Mouse (Mus musculus): Measurements from ENCODE around the gene Acot13.
"Not testable (repeated sequence)": the region's sequence is repeated elsewhere in the genome, so short reads cannot be mapped to it uniquely, and the experiment has no call there.

Gene Acot13

DNA sequence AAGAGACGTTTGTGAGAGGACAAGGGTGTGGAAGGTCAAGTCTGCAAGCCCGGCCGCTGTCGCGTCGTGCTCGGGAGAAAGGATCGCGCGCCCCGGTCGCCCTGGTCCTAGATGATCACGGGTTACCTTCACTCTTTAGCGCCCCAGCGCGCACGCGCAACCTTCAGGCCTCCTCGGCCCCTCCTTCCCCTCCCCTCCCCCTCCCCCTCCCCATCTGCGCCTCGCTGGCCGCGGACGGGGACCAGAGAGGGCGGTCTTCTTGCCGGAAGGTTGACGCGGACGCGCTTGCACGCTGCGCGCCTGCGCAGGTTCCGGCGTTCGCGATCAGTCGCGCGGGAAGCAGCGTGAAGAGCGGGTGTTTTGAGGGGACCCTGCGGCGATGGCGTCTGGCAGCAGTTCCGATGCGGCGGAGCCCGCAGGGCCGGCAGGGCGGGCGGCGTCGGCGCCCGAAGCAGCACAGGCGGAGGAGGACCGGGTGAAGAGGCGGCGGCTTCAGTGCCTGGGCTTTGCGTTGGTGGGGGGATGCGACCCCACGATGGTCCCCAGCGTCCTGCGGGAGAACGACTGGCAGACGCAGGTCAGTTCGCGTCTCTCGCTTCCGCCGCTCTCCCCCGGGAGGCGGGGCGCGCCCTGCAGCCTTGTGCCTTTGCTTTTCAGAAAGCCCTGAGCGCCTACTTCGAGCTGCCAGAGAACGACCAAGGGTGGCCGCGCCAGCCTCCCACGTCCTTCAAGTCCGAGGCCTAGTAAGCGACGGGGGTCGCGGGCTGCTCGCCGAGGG, at the start of gene Acot13, which contains the start of gene Tdp2:
TSS of gene Acot13 (minus strand) at position 188 of the 778 bp plus-strand sequence.
TSS of gene Tdp2 (plus strand) at position 327 of the 778 bp plus-strand sequence.
- DNase-seq = peak; percentile 92 to 95

DNA sequence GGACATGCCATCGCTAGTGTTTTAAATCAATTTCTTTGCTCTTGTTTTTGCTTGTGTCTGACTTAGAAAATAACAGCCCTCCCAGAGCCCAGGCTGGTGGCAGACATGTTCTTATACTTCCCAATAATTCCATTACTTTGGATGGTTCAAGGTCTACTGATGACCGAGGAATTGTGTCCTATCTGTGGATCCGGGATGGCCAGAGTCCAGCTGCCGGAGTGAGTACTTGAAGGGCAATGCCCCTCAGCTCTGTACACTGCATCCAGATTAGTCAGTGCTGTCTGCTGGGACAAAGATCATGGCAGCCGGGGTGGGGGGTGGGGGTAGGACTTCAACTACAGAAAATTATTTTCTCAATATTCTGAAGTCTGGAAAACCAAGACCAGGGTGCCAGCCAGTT, 49.4 kb upstream of the Acot13 start:
- DNase-seq = no peak

GRCm38 (mm10) chr13:24880208-24880607, 48.9 kb upstream of the Acot13 start:
- no peak for DNase-seq

GRCm38 (mm10) chr13:24879359-24880040, 48.2 kb upstream of the Acot13 start:
- no peak for DNase-seq

DNA sequence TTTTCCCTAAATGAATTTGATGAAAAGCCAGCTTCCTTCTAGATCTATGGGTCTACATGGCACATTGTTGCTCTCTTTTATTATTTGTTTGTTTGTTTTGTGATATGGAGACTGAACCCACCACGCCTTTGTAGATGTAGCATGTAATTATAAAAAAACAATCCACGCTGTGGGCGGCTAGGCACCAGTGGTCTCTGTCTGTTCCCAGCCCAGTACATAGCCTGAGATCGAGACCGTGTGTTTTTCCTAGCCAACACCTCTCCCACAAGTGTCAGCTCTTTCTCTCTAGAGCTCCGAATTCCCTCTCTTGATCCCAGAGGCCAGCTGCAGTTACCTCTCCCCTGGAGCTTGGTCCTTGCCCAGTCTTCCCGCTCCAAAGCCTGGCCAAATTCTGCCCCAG, 36.9 kb upstream of the Acot13 start:
- DNase-seq = no peak

DNA sequence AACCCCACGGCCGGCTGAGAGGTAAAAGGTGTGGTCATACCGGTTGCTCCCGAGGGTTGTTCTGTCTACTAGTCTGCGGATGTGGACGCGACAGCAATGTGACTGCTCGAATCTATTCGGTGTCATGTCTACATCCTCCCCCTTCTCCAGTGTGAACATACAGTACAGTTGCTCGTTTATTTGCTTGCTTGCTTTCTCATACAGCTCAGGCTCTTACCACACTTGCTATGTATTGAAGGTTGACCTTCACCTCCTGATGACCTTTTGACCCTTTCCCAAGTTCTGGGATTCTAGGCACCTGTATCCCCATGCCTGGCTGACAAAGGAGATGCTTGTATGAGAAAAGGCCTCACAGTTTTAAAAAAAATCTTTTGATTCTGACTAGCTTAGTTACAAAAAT, 36.4 kb upstream of the Acot13 start:
- no peak for DNase-seq

GRCm38 (mm10) chr13:24866430-24867402, 35.4 kb upstream of the Acot13 start:
- no peak for DNase-seq

GRCm38 (mm10) chr13:24862520-24862919, 31.2 kb upstream of the Acot13 start:
- peak; percentile 69 to 72 for DNase-seq

DNA sequence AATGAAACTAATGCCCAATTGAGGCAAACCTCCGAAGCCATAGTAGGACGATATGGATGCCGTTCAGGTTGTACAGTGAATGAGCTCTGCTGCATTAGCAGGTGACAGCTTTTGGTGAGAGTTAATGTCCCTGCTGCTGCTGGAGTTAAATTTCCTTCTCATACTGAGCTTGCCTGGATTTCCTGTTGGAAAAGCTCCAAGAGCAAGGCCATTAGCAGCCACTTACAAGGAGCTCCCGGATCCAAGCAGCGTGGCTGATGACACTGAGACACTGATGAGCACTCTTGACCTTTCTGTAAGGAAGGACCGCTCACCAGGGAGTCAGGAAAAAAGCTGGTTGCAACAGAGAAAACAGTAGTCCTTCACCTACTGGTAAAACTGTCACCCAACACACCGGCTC, 30.7 kb upstream of the Acot13 start:
- no peak for DNase-seq

DNA sequence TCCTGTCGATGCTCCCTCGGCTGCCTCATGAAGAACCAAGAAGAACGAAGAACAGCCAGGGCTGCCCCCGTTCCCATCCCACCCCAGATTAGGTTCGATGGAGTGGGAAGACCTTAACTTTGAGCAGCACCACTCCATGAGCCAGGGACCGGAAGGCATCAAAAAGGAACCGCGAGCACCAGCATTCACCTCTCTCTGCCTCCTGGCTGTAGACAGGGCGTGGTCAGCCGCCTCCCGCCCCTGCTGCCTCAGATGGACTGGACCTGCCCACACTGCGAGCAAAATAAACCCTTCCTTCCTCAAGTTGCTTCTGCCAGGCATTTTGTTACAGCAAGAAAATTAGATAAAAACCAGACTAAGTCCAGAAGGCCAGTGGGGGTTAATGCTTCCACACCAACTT, 29.7 kb upstream of the Acot13 start:
- DNase-seq = no peak

- DNase-seq = no peak
Measured at GRCm38 (mm10) chr13:24859115-24859514, 27.8 kb upstream of the Acot13 start.

DNA sequence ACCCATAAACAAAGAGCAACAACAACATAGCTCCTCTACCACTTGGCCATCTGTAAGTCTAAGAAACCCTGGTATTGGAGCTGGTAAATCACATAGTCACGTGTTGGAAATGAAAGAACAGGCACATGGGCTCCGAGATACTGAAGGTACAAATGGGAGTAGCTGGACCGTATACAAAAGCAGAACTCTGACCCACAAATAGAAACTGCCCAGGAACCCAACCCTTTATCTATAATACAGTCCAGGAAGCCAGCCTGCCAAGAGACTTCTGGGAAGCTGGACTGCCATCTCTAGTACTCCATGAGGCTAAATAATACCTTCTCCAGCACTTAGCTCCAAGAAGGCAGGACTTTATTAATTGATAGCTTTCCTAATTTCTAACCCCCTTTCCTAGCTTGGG, 21.2 kb upstream of the Acot13 start:
- DNase-seq = no peak

GRCm38 (mm10) chr13:24851989-24852388, 20.6 kb upstream of the Acot13 start:
- DNase-seq = no peak

GRCm38 (mm10) chr13:24849318-24849717, 18.0 kb upstream of the Acot13 start:
- DNase-seq = no peak

GRCm38 (mm10) chr13:24844983-24845955, 13.9 kb upstream of the Acot13 start, which contains the start of gene D130043K22Rik:
Gene D130043K22Rik (plus strand): TSS chr13:24845135.
- peak; percentile 72 to 73 for DNase-seq

GRCm38 (mm10) chr13:24841702-24842101, 10.4 kb upstream of the Acot13 start:
- DNase-seq = no peak

DNA sequence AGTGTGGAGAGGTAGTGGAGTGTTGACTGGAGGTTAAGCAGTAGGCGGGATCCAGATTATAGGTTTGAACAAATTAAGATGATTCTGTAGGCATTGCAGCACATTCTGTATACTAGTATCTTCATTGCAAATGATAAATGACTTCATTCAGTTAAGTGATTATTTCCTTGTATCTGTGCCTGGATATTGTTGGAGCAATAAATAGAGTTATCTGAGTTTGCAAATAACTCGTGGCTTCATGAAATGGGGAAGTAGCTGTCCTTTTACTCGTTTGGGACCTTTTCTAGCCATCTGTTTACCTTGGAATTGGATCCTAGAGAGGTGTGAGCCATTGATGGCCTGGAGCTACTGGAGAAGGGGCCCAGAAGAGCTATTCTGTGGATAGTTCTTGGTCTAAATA, 8.5 kb upstream of the Acot13 start:
- DNase-seq = no peak

DNA sequence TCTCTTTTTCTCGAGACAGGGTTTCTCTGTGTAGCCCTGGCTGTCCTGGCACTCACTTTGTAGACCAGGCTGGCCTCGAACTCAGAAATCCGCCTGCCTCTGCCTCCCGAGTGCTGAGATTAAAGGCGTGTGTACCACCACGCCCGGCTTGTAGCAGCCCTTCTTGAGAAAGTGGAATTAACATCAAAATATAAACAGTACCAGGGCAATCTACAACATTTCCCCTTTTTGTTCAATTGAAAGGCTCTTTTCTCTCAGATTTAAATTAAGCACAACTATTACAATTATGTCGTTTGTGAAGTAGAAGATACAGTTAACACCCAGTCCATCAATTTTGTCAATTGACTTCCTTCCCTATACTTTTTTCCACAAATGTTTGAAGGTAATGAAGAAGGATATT, 6.4 kb upstream of the Acot13 start:
- DNase-seq = not testable (repeated sequence)

GRCm38 (mm10) chr13:24832811-24833155, 1.4 kb upstream of the Acot13 start:
- DNase-seq = no peak

DNA sequence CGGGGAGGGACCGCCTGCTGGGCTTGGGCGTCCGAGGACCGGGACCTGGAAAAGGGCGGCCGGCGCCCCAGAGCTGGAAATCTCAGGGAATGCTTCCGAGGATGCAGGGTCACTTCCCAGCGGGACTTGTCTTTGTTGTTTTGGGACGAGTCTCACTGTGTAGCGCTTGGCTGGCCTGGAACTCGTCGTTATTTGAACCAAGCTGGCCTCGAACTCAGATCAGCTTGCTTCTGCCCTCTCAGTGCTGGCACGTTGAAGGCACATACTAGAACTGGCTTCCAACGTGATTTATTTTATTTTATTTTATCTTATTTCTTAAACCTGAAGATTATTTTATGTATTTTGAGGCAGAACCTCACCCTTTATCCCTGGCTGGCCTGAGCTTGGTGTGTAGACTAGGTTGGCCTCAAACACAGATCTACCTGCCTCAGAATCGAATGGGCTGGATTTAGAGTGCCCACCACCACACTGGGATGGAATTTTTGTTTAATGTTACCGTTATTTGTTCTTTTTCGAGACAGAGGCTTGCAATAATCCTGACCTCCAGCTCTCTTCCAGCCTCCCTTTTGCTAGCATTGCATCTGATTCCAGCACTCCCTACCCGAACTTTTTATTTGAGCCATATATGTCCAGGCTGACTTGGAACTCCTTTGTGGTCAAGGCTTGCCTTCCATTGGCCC, 931 bp upstream of the Acot13 start:
- no peak for DNase-seq

DNA sequence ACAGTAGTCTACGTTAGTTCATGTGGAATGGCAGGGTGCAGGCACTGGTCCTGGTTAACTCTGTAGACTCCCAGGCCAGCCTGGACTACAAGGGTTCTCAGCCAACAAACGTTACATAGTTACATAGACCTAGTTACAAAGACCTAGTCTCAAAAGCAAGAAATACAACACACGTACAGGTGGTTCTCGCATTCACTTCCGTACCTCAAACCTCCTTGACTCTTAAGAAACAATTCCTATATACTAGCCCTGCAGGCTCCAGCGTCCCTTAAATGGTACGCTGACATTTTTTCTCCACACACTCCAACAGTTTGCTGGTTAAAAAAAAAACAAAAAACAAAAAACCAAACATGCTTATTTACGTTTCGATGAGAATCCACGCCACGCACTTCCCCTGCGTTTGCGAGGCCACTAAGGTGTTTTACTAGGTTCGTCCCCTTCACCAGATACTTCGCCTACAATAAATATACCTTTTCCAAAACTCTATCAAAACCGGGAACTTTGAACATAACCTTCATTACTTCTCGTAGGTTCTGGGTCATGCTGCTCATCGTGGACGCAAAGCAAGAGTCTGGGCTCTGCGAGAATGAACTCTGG, 486 bp downstream of the Acot13 start:
- peak in 1 of 2 experiments; percentile 27 for DNase-seq
